Mouse (Mus musculus): ENCODE results near the gene Hhatl.
A peak's percentile ranks its signal among the peaks of the same experiment; 100 is the strongest.

The Hhatl gene

GRCm38 (mm10) chr9:121807546-121807945, 15.2 kb upstream of the Hhatl start:
- no peak for DNase-seq (ENCODE audit: low spot score in 2 of 2)

DNA sequence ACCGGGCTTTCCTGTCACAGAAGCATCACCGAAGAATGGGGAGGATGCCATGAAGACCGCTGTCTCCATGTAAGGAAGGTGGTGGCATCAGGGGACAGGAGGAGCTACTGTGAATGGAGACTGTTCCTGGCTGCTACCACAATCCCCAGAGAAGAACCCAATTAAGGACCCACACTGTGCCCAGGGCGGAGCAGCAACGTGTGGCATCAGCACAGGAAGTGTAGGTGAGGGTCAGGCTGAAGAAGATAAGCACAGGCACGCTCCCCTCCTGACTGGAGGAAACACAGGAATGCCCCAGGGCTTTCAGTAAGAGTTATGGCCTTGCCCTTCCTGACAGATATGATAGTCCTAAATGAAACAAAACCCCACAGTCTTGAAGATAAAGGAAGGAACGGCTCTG, 10.4 kb upstream of the Hhatl start:
- DNase-seq (ENCODE audit: low spot score in 2 of 2) = no peak

DNA sequence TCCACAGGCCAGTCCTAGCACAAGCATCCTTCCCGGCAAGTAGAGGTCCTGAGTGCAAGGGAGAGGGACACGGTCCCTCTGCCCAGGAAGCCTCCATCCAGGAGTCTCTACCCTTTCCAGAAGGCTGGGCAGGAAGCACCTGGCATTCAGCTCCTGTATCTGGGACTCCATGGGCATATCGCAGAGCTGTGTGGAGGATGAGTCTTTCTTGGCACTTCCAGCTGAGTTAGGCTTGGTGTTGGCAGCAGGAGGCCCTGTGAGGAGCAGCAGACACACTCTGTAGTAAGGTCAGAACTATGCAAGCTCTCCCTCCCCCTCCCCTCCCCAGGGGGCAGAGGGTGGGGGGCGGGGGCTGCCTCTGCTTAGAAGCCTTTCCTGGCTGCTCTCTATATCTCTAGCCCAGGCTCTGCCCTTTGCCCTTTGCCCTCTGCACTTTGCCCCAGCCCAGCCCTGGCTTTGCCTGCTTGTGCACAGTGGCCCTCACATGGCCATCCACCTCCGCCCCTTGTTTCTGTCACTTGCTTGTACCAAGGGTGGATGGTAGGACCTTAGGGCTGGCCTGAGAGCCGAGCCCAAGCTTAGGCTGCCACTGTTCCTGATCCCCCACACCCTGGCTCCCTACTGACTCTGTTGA, 6.7 kb upstream of the Hhatl start:
- no peak for DNase-seq (ENCODE audit: low spot score in 2 of 2)

DNA sequence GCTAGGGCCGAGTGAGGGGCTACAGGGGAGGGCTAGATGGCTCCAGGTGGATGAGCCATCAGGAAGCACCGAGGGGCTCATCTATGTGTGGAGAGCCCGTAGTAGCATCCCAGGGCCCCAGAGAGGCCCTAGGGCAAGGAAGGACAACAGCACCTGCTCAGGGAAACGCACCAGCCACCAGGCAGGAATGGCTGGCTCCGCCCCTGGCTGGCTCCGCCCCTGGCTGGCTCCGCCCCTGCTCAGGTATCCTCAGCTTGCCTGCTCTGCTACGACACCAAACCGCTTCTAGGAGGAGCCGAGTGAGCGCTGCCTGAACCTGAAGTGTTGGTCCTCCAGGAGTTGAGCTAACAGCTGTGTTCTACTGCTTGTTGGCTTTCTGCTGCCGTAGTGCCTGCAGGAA, 5.4 kb upstream of the Hhatl start:
- DNase-seq (ENCODE audit: low spot score in 2 of 2) = no peak

- no peak for DNase-seq (ENCODE audit: low spot score in 2 of 2)
Measured at GRCm38 (mm10) chr9:121794972-121795539, 2.7 kb upstream of the Hhatl start.

- peak in 1 of 2 experiments; percentile 59 for DNase-seq (ENCODE audit: low spot score in 2 of 2)
Measured at GRCm38 (mm10) chr9:121791206-121791605, 1.1 kb downstream of the Hhatl start.

GRCm38 (mm10) chr9:121786359-121786758, 5.9 kb downstream of the Hhatl start:
- no peak for DNase-seq (ENCODE audit: low spot score in 2 of 2)

- no peak for DNase-seq (ENCODE audit: low spot score in 2 of 2)
Measured at GRCm38 (mm10) chr9:121785261-121785660, 7.0 kb downstream of the Hhatl start.

DNA sequence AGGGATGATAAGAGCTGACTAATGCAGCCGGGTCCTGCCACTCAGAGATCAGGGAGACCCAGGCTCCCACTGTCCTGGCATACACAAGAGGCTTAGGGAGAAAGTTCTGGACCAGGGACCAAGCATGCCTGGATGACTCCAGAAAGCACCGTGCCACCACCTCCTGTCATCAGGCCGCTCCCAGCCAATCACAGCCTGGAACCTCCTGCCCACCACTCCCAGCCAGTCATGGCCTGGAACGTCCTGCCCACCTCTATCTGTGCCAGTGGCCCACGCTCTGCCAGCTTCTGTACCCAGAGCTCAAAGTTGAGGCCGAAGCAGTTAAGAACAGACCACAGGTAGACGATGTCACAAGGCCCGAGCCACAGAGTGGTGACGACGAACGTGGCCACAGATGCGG, 7.5 kb downstream of the Hhatl start:
- no peak for DNase-seq (ENCODE audit: low spot score in 2 of 2)

DNA sequence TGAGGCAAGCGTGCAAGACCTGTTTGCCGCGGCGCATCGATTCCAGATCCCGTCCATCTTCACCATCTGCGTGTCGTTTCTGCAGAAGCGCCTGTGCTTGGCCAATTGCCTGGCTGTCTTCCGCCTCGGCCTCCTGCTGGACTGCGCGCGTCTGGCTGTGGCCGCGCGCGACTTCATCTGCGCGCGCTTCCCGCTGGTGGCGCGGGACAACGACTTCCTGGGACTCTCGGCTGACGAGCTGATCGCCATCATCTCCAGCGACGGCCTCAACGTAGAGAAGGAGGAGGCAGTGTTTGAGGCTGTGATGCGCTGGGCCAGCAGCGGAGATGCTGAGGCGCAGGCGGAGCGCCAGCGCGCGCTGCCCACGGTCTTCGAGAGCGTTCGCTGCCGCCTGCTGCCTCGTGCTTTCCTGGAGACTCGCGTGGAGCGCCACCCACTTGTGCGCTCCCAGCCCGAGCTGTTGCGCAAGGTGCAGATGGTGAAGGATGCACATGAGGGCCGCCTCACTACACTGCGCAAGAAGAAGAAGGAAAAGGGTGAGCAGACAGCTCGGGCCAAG, 14.2 kb downstream of the Hhatl start:
- peak; percentile 78 to 88 for DNase-seq (ENCODE audit: low spot score in 2 of 2)

DNA sequence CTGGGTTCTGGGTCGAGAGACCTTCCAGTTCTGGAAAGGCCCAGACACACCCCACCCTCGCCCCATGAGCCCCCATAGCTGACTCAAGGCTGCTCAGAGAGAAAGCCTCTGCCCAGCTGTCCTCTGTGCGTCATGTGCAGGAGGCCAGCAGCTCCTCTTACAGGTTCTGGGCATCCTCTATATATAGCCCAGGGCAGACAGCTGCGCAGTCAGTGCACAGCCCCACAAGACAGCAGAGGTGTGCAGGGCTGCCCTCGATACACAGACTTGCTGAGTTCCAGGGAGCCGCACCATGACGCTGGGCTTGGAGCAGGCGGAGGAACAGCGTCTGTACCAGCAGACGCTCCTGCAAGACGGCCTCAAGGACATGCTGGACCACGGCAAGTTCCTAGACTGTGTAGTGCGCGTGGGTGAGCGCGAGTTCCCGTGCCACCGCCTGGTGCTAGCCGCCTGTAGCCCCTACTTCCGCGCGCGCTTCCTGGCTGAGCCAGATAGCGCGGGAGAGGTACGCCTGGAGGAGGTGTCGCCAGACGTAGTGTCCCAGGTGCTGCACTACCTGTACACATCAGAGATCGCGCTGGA, 14.7 kb downstream of the Hhatl start, which contains the start of gene Klhl40:
Gene Klhl40, plus strand, starts transcription at position 124 of the 582 bp plus-strand sequence.
- DNase-seq (ENCODE audit: low spot score in 2 of 2) = peak in 1 of 2 experiments; percentile 75

GRCm38 (mm10) chr9:121776511-121776910, 15.8 kb downstream of the Hhatl start:
- DNase-seq (ENCODE audit: low spot score in 2 of 2) = peak in 1 of 2 experiments; percentile 66

- no peak for DNase-seq (ENCODE audit: low spot score in 2 of 2)
Measured at GRCm38 (mm10) chr9:121775951-121776350, 16.4 kb downstream of the Hhatl start.

DNA sequence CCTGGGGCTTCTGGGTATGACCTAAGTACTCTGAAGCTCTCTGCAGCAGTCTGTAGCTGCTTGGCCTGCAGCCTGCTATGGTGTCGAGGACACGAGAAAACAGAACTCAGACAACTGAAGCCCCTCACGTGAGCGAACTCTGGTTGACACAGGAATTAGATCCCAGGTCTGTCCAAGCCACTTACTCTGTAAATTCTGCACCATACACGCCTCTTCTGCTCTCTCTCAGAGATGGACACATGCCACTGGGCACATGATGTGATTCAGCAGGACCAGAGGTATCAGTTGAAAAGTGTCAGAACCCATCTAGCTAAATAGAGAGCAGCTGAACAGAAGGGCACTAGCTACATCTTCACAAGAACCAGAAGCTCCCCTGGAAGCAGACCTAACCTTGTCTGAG, 19.9 kb downstream of the Hhatl start:
- DNase-seq (ENCODE audit: low spot score in 2 of 2) = no peak

- DNase-seq (ENCODE audit: low spot score in 2 of 2) = no peak
Measured at GRCm38 (mm10) chr9:121765166-121765855, 27.0 kb downstream of the Hhatl start.

DNA sequence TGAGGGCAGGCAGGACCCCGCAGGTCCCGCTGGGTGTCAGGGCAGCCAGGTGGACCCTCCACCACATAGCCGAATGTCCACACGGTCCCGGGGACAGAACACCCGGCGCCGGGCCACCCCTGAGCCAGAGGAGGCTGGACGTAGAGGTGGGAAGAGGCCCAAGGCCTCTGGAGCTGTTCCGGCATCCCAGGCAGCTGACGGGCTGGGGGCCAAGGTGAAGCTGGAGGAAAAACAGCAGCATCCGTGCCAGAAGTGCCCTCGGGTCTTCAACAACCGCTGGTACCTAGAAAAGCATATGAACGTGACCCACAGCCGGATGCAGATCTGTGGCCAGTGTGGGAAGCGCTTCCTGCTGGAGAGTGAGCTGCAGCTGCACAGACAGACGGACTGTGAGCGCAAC, 28.6 kb downstream of the Hhatl start:
- no peak for DNase-seq (ENCODE audit: low spot score in 2 of 2)

DNA sequence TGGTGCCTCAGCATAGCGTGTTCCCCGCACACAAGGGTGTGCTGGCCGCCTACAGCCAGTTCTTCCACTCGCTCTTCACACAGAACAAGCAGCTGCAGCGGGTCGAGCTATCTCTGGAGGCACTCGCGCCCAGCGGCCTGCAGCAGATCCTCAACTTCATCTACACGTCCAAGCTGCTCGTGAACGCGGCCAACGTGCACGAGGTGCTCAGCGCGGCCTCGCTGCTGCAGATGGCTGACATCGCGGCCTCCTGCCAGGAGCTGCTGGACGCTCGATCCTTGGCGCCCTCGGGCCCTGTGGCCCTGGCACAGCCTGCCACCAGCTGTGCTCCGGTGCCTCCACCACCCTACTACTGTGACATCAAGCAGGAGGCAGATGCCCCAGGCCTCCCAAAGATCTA, 29.5 kb downstream of the Hhatl start:
- DNase-seq (ENCODE audit: low spot score in 2 of 2) = no peak

DNA sequence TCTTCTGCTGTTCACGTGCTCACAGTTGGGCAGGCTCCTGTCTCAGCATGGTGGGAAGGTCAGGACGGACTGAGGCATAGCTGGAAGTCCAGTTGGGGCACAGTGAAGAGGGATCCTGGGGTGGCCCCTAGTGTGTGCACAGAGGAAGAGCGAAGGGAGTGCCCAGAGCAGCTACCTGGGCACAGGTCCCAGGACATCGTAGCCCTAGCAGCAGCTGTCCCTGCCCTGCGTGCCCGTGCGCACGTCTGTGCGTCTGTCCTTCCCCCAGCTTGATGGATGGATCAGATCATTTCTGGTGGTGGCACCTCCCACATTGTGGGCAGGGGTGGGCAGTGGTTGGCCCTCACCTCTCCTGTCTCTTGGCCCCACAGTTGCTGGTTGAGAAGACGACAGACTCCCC, 30.1 kb downstream of the Hhatl start:
- DNase-seq (ENCODE audit: low spot score in 2 of 2) = no peak

DNA sequence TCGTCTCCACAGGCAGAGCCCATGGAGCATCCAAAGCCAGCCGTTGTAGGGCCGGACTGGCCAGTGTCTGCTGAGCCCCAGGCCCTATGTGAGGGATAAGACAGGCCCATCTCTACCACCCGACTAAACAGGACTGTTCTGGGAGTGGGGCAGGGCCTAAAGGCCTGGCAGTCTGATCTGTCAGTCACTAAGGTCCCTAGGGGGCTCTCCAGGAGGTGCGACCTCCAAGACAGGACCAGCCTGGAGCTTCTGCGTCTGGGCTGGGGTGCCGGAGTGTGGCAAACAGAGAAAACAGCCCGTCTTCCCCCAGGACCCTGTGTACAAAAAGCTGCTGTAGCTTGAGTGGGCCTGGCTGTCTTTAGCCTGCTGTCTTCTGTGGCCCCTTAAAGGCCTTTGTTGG, 30.5 kb downstream of the Hhatl start:
- no peak for DNase-seq (ENCODE audit: low spot score in 2 of 2)

GRCm38 (mm10) chr9:121761091-121761665, 31.1 kb downstream of the Hhatl start:
- no peak for DNase-seq (ENCODE audit: low spot score in 2 of 2)

- DNase-seq (ENCODE audit: low spot score in 2 of 2) = peak in 1 of 2 experiments; percentile 46
Measured at GRCm38 (mm10) chr9:121760271-121761090, 31.8 kb downstream of the Hhatl start.

All from left cerebral cortex, adult 9 months (tissue).